Mouse (Mus musculus): ENCODE results near the gene Ahcyl2.
A peak's percentile ranks its signal among the peaks of the same experiment; 100 is the strongest.

Gene Ahcyl2

DNA sequence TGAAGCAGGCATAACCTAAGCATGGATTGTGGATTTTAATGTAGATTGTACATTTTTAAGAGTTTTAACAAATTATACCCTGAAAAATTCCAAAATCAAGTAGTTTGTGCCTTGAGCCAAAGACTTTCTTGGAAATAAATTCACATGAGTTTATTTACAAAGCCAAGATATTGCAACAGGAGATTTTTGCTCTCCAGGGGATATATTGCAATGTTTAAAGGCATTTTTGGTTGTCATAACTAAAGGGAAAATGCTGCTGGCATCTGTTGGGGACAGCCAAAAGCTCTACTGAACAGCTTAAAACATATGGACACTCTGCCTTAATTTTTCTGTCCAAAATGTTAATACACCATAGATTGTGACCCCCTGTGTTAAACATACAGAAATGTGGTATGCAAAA lies 146.3 kb downstream of the Ahcyl2 start:
- DNase-seq: no peak

DNA sequence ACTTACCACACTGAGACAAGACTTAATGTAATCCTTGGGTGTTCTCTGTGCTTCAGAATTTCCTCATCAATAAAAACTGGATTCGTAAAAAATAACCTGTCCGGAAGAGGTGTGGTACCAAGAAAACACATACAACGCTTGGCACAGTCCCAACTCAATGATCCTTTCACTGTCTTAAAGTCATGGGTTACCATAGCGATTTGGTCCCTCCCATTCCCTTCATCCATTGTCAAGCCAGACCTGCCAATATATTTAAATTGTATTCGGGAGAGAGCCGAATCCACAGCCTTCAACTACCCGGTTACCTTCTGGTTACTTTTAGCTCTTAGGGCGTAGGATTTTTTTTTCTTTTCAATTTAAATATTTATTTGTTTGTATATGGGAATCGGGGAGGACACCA lies 148.0 kb downstream of the Ahcyl2 start:
- DNase-seq: no peak

DNA sequence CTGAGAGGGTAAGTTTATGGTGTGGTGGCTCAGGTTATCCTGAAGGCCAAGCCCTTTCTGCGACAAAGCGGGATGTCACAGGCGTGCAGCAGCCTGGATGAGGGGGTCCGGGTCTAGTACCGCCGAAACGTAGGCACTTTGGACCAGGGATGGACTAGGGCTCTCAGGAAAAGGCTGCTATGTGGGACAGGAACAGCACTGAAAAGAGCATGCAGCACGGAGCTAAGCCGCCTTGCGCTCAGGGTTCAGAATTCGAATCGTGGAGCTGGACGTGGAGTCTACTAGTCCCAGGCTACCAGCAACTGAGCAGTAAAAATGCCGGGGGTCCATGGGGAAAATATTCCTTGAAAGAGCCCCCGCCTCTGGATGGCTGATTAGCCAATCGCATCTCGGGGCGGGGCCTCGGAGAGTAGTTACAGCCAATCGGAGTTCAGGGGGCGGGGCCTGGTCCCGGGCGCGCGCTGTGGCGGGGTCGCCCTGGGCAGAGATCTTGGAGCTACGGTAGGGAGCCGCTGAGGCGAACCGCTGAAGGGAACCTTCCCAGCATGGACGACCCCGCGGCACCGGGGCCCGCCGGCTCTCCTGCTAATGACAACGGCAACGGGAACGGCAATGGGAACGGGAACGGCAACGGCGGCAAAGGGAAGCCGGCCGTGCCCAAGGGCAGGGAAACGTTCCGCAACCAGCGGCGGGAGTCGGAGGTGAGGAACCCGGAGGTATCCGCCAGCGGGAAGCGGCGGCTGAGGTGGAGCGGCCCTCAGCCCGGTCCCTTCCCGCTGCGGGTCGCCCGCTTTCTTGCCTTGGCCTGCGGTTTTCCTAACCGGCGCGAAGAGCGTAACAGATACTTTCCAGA lies 148.9 kb downstream of the Ahcyl2 start, which contains the start of gene Strip2:
Gene Strip2, plus strand, starts transcription at position 483 of the 853 bp plus-strand sequence.
- DNase-seq: peak; percentile 96

DNA sequence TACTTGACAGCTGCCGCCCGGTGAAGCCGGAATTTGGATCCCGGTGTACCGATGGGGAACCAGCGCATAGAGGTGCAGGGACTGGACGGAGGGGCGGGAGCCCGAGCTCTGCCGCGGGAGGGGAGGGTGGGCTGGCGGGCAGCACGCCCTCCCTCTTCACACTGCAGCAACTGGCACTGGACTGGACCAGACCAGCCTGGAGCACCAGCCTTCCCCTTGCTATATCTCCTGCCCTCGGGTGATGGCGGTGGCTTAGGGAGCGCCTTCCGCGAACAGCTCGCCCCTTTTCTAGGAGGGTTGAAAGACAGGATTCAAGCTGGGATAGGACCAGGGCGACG lies 149.5 kb downstream of the Ahcyl2 start:
- DNase-seq: peak; percentile 70

DNA sequence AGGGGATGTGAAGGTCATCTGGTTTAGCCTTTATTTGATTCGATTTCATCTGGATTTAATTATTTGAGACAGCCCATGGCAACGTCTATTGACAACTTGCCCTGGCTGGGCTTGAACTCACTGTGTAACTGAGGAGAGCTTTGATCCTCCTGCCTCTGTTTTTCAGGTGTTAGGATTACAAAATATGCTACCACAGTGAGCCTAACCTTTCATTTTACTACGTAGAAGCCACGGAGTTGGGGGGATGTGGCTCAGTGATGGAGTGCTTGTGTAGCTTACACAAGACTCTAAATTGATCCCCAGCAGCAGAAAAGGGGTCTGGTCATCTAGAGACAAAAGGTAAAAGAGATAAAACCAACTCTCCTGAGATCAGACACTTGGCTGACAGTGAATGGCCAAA lies 150.1 kb downstream of the Ahcyl2 start:
- DNase-seq: peak; percentile 8

DNA sequence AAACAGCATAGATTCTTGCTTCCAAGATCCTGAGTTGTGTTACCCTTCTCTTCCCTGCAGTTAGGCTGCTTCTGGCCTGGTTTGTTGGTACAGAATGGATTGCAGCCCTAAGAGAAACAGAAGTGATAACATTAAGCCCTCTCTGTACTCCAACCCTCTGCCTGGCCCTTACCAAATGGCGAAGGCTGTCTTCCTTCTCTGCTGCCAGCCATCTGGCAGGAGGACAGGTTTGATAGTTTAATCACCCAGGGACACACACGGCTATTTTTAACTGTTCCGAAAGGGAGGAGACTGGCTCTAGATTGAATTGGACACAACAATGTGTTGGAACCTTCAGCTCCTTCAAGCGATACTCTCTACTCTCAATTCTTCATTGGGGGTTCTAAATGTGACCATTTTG lies 155.7 kb downstream of the Ahcyl2 start:
- DNase-seq: no peak

DNA sequence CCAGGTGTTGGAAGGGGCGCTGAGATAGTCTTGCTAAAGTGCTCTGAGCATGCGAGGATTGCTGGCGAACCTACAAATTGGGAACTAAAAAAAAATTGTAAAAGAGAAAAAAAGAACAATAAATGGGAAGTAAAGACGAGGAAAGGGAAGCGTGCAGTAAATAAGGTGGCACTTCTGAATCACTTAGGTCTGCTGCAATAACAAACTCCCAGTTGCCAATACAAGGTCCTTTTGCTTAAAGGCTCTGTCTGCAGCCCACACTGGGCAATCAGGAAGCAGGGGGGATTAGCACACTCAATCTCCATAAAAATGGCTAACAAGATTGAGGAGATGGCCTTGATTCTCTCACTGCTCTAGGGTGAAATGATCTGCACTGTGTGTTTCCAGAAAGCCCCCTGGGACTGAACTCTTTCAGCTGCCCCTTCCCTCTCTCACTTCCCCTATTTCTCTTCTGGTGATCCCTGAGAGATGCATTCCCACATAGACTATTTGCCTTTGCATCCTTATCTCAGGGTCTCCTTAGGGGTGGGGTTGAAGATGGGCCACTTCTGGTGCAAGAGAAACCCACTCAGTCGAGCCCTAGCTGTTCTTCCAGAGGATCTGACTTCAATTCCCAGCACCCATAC lies 157.9 kb downstream of the Ahcyl2 start:
- no peak for DNase-seq

DNA sequence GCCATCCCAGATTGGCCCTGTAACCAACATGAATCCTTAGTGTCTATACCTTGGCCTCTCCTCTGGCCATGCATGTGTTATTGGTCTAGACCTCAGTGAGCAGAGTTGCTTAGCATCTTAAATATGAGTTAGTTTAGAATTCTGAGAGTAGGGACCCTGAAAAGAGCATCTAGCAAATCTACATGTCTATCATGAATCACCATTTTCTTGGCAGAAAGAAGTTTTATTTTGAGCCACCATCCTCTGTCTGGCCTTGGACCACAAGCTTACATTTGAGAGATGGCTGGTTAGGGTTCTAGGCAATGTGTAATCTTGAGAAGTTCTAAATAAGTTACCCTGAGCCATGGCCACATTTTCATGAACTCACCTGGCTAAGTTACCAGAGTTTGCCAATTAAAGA lies 162.3 kb downstream of the Ahcyl2 start:
- DNase-seq: no peak

DNA sequence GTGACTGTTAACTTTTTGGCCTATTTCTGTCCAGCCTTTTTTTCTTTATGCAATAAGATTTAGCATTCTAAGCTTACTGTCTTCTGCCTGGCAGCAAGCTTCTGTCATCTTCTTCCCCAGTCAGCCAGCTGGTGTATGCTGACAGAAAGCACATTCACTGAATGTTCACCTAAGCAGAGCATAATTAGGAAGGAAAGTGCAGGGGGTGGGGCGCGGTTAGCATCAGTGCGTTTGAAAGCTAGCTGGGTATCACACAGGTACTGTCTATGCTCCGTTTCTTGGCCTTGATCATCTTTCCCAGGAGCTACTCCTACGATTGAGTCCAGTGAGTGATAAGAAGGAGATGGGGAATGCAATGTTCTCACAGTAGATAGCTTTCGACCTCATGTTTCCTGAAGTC lies 162.9 kb downstream of the Ahcyl2 start:
- no peak for DNase-seq

DNA sequence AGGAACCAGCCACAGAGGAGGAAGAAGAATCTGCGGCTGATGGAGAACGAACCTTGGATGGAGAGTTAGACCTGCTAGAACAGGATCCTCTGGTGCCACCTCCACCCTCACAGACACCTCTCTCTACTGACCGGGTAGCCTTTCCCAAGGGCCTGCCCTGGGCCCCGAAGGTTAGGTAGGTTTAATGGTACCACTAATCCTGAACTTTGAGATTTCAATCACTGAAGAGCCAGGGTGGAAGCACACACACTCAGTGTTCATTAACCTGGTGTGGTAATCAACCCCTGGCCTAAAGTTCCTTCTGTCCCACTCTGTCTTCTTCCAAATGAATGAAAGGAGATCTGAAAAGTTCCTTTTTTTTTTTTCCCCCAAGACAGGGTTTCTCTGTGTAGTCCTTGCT lies 163.4 kb downstream of the Ahcyl2 start:
- no peak for DNase-seq

DNA sequence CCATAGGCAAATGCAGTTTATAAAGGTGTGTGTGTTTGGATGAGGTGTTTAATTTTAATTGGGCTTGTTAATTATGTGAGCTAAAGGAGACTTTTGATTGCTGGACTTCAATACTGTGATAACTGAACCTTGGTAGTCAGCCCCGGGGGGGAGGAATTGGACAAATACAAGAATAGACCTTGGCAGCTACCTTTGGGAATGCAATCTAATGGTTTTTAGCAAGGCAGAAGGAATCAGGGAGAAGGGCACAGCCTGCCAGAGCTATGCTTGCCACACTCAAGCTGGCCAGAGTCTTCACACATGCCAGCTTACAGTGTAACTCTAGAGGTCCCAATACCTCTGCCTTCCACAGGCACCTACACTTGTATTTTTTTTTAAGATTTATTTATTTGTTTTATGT lies 167.9 kb downstream of the Ahcyl2 start:
- DNase-seq: no peak

DNA sequence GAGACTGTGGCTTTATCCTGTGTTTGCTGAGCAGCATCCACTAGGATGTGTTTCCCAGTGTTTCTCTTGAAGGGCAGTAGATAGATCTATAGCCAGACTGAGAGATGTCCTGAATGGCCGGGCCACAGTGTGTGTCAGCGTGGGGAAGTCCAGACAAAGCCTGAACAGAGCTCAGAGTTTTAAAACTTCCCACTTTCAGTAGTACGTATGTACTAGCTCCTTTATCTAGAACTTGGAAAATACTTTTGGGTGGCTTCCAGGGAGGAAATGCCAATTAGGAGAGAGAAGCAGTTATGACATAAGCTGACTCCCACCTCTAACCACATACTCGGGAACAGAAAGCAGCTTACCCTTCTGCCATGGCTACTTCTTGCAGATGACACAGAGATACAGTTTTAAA lies 172.6 kb downstream of the Ahcyl2 start:
- no peak for DNase-seq

DNA sequence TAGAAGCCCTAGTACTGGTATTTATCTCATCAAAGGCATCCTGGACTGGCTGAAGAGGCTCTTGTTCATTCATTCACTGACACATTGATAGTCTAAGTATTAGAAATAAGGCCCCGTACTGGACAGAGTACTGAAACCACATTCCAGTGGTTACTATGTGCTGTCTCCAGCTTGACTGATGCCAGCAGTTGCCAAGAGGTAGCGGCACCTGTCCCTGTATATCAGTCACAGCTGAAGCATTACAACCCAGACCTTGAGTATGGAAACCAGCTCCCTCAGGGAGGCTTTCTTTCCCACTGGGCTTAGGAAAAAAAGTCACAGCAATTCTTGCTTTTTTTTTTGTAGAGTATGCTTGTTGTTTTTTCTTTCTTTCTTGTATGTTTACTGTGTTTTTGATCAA lies 173.2 kb downstream of the Ahcyl2 start:
- no peak for DNase-seq

DNA sequence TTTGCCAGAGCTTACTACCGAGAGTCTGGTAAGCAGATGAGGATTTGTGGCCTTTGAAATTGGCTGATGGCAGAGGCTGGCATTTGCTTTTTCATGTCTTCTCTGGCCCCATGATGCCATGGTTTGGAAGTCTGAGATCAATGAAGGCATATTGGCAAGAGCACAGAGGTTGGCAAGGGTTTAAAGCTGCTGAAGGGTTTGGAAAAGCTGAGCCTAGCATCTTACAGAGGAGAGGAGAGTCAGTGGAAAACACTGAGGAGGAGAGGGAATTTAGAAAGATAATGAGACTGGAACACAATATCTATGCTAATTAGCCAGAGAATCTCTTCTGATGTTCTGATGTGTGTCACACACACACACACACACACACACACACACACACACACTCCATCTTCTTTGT lies 176.7 kb downstream of the Ahcyl2 start:
- no peak for DNase-seq

DNA sequence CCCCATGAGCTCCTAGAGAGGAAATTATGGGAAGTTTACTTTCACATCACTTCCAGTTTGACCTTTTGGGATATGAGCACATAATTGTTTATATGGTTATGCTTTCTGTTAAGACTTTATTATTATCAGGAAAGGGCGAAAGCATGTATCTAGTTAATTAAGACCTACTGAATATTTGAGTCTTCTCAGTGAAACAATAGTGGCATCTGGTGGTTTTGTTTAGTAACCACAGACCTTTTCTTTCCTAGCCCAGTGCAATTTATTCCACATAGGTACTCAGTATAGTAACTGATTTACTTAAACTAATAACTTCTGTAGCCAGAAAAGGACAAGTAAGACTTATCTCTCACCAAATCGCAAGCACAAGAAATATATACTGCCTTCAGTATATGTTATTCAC lies 178.8 kb downstream of the Ahcyl2 start:
- DNase-seq: no peak

DNA sequence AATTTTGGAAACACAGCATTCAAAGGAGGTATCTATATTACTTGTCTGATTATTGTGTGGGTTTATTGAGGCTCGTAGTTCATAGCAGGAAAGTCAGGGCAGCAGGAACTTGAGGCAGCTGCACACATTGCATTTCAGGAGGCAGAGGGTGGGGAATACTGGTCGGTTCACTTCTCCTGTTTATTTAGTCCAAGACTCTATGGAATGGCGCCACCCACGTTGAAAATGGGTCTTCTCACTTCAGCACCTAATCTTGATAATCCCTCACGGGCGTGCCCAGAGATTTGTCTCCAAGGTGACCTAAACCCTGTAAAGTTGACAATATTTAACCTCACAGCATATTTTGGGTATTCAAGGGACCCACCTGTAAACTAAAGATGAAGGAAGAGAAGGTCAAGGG lies 180.0 kb downstream of the Ahcyl2 start:
- no peak for DNase-seq

DNA sequence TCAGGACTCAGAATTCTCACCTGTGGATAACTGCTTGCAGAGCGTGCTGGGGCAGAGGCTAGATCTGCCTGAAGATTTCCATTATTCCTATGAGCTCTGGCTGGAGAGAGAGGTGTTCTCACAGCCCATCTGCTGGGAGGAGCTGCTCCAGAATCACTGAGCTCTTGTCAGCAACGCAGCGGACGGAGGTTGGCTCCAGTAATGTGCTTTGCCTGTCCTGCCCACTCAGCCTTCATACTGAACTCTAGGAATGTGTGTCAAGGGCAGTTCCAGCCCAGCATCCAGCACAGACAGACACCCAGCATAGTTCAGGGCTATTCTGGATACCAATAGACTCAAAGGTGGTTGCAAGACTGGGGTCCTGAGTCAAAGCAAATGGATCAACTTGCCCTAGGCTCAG lies 188.9 kb downstream of the Ahcyl2 start:
- no peak for DNase-seq

DNA sequence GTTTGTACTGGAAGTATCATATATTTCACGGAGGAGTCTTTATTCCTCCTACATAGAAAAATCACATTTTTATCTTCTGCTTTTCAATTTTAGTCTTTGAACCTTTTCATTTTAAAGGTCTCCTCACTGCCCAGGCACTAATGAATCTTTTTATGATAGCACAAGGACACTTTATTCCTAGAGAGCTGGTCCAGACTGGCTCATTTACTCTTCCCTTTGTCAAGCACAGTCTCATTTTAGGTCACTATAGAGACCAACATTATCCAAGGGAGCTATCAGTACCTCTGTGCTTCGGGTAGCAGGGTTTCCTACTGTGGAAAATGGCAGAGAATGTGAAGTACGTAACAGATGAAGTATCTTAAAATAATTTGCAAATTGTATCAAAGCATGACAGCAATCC lies 190.9 kb downstream of the Ahcyl2 start:
- DNase-seq: no peak

DNA sequence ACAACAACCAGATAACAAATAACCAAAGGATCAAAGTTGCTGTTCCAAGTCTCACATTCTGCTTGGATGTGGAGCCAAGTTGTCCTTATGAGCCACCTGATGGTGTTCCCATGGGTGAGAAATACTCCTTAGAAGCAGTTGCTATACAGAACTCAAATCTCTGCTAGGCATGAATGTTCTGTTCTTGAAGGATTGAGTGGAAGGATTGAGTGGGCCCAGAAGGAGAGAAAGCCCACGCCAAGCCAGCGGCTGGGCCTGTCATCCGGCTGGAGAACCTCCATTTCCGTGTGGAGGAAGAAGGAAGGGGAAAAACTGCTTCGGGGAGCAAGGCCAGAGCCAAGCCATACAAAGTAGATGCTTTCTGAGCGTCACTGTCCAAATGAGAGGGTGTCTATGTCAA lies 193.3 kb downstream of the Ahcyl2 start:
- DNase-seq: no peak

Data from retina, postnatal 1 day (tissue).